Mouse (Mus musculus) heart, embryonic 13.5 days (tissue): ENCODE data around the gene Negr1. TPM values are rescaled to one million over a fixed set of nuclear protein-coding genes. Genes with fewer than 3 reads are reported as not detected.
A peak's percentile ranks its signal among the peaks of the same experiment; 100 is the strongest.

Source experiments
- ATAC-seq: fragments of 200-750 bp; cut with Nextera tagmentation; 2 replicates; pipeline ENCODE4 v1.8.0; 2017; ENCODE audit warnings: moderate TSS enrichment; ENCODE audit not compliant: insufficient number of reproducible peaks, low FRiP score, low TSS enrichment; ENCODE audit errors: extremely low read depth
- H3K27ac ChIP-seq: fragments of 300-500 bp; sonication (generic); replicated peaks from 2 replicates; pipeline ENCODE4 v1.5.1; 2015; ENCODE audit warnings: moderate library complexity, mild to moderate bottlenecking, inconsistent platforms
- H3K27me3 ChIP-seq: fragments of 300-500 bp; sonication (generic); replicated peaks from 2 replicates; pipeline ENCODE4 v1.6.1; 2015; ENCODE audit warnings: mild to moderate bottlenecking, inconsistent platforms
- H3K36me3 ChIP-seq: fragments of 300-500 bp; sonication (generic); 2 replicates; pipeline ENCODE4 v1.6.1; 2015; ENCODE audit warnings: mild to moderate bottlenecking, inconsistent platforms
- H3K4me1 ChIP-seq: fragments of 300-500 bp; sonication (generic); 2 replicates; pipeline ENCODE4 v1.6.1; 2015; ENCODE audit warnings: inconsistent platforms
- H3K4me2 ChIP-seq: fragments of 300-500 bp; sonication (generic); 2 replicates; pipeline ENCODE4 v1.6.1; 2015; ENCODE audit warnings: inconsistent platforms, mild to moderate bottlenecking, moderate library complexity
- H3K4me3 ChIP-seq: fragments of 300-500 bp; sonication (generic); 2 replicates; pipeline ENCODE4 v1.5.1; 2015; ENCODE audit warnings: moderate library complexity, mild to moderate bottlenecking, inconsistent platforms
- H3K9ac ChIP-seq: fragments of 300-500 bp; sonication (generic); 2 replicates; pipeline ENCODE4 v1.6.1; 2015; ENCODE audit warnings: inconsistent platforms, mild to moderate bottlenecking, moderate library complexity
- H3K9me3 ChIP-seq: fragments of 300-500 bp; sonication (generic); 2 replicates; pipeline ENCODE4 v1.6.1; 2016; ENCODE audit warnings: inconsistent platforms
- WGBS: fragments of 180-500 bp; shearing (Covaris S2); methylation state at CpG from one replicate; pipeline ENCODE4 v1.1.7; 2015; ENCODE audit warnings: mixed read lengths; 5-methylcytosine and 5-hydroxymethylcytosine counted together
- polyA plus RNA-seq: library from polyadenylated mRNA; unstranded; fragments of >200 nt; fragmentation: Nextera tagmentation; extraction: Ambion mirVana; gene quantifications from 2 replicates; pipeline ENCODE4 v1.2.1, GENCODE M21; 2015

Gene Negr1
- polyA plus RNA-seq, 1 experiment from 2014 or later: 1.7 TPM

DNA sequence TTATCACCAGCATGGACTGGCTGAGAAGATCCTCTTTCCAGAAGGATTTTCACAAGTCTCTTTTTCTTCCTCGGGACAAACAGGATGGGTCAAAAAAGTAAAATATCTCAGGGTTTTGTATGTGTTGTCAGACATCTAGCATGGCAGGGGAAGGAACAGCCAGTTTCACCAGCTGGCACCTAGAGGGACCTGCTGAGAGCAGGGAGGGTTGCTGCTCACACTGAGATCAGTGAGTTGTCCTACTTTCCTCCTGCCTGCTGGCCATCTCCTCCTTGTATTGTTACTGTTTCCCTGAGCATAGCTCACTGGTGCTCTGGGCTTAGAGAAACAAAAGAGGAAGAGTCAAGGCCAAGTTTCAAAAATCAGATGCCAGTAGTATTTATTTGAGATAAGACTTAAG is 523.6 kb downstream of the Negr1 start:
- no peak for ATAC-seq
- H3K27me3 ChIP-seq: no peaks in the 10 kb centered on the region
- 63% methylated on average over 1 of the region's 1 CpGs for WGBS
- no peak overlapping the region for H3K4me3 ChIP-seq
- H3K27ac ChIP-seq: no peak overlapping the region
- H3K4me2 ChIP-seq: no peak overlapping the region
- no peaks in the 10 kb centered on the region for H3K9me3 ChIP-seq
- H3K4me1 ChIP-seq: peaks cover 8% of the 10 kb centered on the region
- H3K36me3 ChIP-seq: no peaks in the 10 kb centered on the region
- no peak overlapping the region for H3K9ac ChIP-seq

GRCm38 (mm10) chr3:157090051-157090450 is 528.5 kb downstream of the Negr1 start:
- Histone ChIP-seq H3K36me3 (no peaks in the 10 kb centered on the region), H3K9me3 (no peaks in the 10 kb centered on the region), H3K4me2 (no peak overlapping the region), H3K4me1 (no peaks in the 10 kb centered on the region), H3K4me3 (no peak overlapping the region), H3K27me3 (no peaks in the 10 kb centered on the region), H3K27ac (0 out of 2 replicates have a peak overlapping the region, but pooled peaks have one; percentile 32), H3K9ac (no peak overlapping the region)
- WGBS: 47% methylated on average over 4 of the region's 4 CpGs
- ATAC-seq: no peak

GRCm38 (mm10) chr3:157096284-157096683 is 534.7 kb downstream of the Negr1 start:
- WGBS: 100% methylated on average over 1 of the region's 1 CpGs
- ATAC-seq: no peak

GRCm38 (mm10) chr3:157097514-157097913 is 535.9 kb downstream of the Negr1 start:
- no peak overlapping the region for H3K27ac ChIP-seq
- no peaks in the 10 kb centered on the region for H3K4me1 ChIP-seq
- H3K9me3 ChIP-seq: no peaks in the 10 kb centered on the region
- no peak overlapping the region for H3K4me2 ChIP-seq
- no peak overlapping the region for H3K9ac ChIP-seq
- no peak for ATAC-seq
- H3K4me3 ChIP-seq: no peak overlapping the region
- H3K27me3 ChIP-seq: no peaks in the 10 kb centered on the region
- H3K36me3 ChIP-seq: no peaks in the 10 kb centered on the region

More at GRCm38 (mm10) chr3:157096284-157096683, 534.7 kb downstream of the Negr1 start:
- no peak overlapping the region for H3K27ac ChIP-seq
- no peaks in the 10 kb centered on the region for H3K4me1 ChIP-seq
- H3K4me3 ChIP-seq: no peak overlapping the region
- no peak overlapping the region for H3K9ac ChIP-seq
- no peaks in the 10 kb centered on the region for H3K27me3 ChIP-seq
- no peaks in the 10 kb centered on the region for H3K9me3 ChIP-seq
- H3K4me2 ChIP-seq: no peak overlapping the region
- no peaks in the 10 kb centered on the region for H3K36me3 ChIP-seq

- WGBS: 74% methylated on average over 6 of the region's 6 CpGs
- H3K4me1 ChIP-seq: no peaks in the 10 kb centered on the region
- ATAC-seq: no peak
These were observed 536.8 kb downstream of the Negr1 start for GRCm38 (mm10) chr3:157098417-157098816.

GRCm38 (mm10) chr3:157104866-157105579 is 543.4 kb downstream of the Negr1 start:
- Histone ChIP-seq H3K36me3 (no peaks in the 10 kb centered on the region), H3K4me2 (no peak overlapping the region), H3K9ac (no peak overlapping the region), H3K27ac (peak overlapping the region; percentile 53), H3K9me3 (no peaks in the 10 kb centered on the region), H3K4me1 (no peaks in the 10 kb centered on the region), H3K27me3 (no peaks in the 10 kb centered on the region), H3K4me3 (no peak overlapping the region)
- no peak for ATAC-seq
- 63% methylated on average over 3 of the region's 3 CpGs for WGBS

More at GRCm38 (mm10) chr3:157098417-157098816, 536.8 kb downstream of the Negr1 start:
- H3K27me3 ChIP-seq: no peaks in the 10 kb centered on the region
- no peak overlapping the region for H3K27ac ChIP-seq
- H3K9me3 ChIP-seq: no peaks in the 10 kb centered on the region
- H3K4me2 ChIP-seq: no peak overlapping the region
- H3K4me3 ChIP-seq: no peak overlapping the region
- H3K36me3 ChIP-seq: no peaks in the 10 kb centered on the region
- no peak overlapping the region for H3K9ac ChIP-seq

DNA sequence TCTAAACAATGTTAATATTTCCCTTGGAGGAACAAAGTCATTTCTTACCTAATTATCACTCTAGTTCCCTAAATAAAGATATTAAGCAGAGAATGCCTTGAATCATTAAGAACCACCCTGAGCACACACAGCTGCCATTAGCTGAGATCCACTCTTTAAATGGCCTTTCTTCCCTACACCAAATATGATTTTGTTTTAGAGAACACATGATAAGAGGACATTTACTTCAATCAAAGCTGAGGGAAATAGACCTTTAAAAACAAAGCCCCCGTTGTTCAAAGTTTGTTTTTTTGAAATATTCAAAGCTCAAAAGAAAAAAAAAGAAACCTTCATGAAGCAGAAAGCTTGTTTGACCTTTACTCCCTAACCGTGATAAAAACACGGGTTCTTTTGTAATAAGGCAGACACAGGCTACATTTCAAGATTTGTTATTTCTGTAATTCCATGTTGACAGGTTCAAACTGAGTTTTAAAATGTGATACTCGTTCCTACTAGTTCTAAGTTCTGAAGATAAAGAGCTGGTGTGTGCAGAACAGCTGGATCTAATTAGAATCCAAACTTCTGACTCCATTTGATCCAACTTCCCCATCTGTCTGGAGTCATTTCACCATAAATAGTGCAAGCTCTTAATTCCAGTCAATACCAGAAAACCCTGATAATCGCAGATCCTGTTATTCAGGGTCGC is 544.1 kb downstream of the Negr1 start:
- Histone ChIP-seq H3K27me3 (no peaks in the 10 kb centered on the region), H3K36me3 (no peaks in the 10 kb centered on the region), H3K27ac (no peak overlapping the region), H3K9ac (no peak overlapping the region), H3K4me2 (no peak overlapping the region), H3K4me1 (no peaks in the 10 kb centered on the region), H3K4me3 (no peak overlapping the region), H3K9me3 (no peaks in the 10 kb centered on the region)
- WGBS: 51% methylated on average over 6 of the region's 6 CpGs
- no peak for ATAC-seq

GRCm38 (mm10) chr3:157108156-157108555 is 546.6 kb downstream of the Negr1 start:
- no peak overlapping the region for H3K9ac ChIP-seq
- no peak overlapping the region for H3K4me3 ChIP-seq
- H3K27ac ChIP-seq: no peak overlapping the region
- no peaks in the 10 kb centered on the region for H3K4me1 ChIP-seq
- no peak overlapping the region for H3K4me2 ChIP-seq
- 89% methylated on average over 2 of the region's 2 CpGs for WGBS
- H3K36me3 ChIP-seq: no peaks in the 10 kb centered on the region
- ATAC-seq: no peak
- no peaks in the 10 kb centered on the region for H3K9me3 ChIP-seq
- H3K27me3 ChIP-seq: no peaks in the 10 kb centered on the region

GRCm38 (mm10) chr3:157109308-157109707 is 547.7 kb downstream of the Negr1 start:
- Histone ChIP-seq H3K36me3 (no peaks in the 10 kb centered on the region), H3K4me2 (no peak overlapping the region), H3K4me3 (no peak overlapping the region), H3K9me3 (no peaks in the 10 kb centered on the region), H3K27me3 (no peaks in the 10 kb centered on the region), H3K9ac (no peak overlapping the region), H3K4me1 (peaks cover 9% of the 10 kb centered on the region; the same call in 1 of the 2 replicates), H3K27ac (no peak overlapping the region)
- no peak for ATAC-seq

GRCm38 (mm10) chr3:157115105-157115760 is 553.6 kb downstream of the Negr1 start:
- Histone ChIP-seq H3K36me3 (no peaks in the 10 kb centered on the region), H3K4me2 (peak overlapping the region; percentile 37), H3K9me3 (no peaks in the 10 kb centered on the region), H3K9ac (no peak overlapping the region), H3K4me1 (peaks cover 28% of the 10 kb centered on the region), H3K27ac (peak overlapping the region; percentile 70), H3K27me3 (no peaks in the 10 kb centered on the region), H3K4me3 (no peak overlapping the region)
- 31% methylated on average over 5 of the region's 5 CpGs for whole genome bisulfite sequencing
- no peak for ATAC-seq

- Histone ChIP-seq H3K9me3 (no peaks in the 10 kb centered on the region), H3K27me3 (no peaks in the 10 kb centered on the region), H3K27ac (no peak overlapping the region), H3K4me1 (peaks cover 28% of the 10 kb centered on the region), H3K4me2 (no peak overlapping the region), H3K4me3 (no peak overlapping the region), H3K9ac (no peak overlapping the region), H3K36me3 (no peaks in the 10 kb centered on the region)
- ATAC-seq: no peak
- 100% methylated on average over 1 of the region's 1 CpGs for WGBS
These were observed 554.4 kb downstream of the Negr1 start for GRCm38 (mm10) chr3:157116024-157116423.
